Mouse (Mus musculus) midbrain, embryonic 15.5 days (tissue): ENCODE data around the gene Cox7a2. TPM values are rescaled to one million over a fixed set of nuclear protein-coding genes. Genes with fewer than 3 reads are reported as not detected.
A peak's percentile ranks its signal among the peaks of the same experiment; 100 is the strongest.

Source experiments
- ATAC-seq: fragments of 200-750 bp; cut with Nextera tagmentation; replicated peaks from 2 replicates; pipeline ENCODE4 v1.8.0; 2017; ENCODE audit warnings: moderate TSS enrichment
- H3K27ac ChIP-seq: fragments of 300-500 bp; sonication (generic); 2 replicates; pipeline ENCODE4 v1.5.1; 2015; ENCODE audit warnings: mild to moderate bottlenecking, inconsistent platforms
- H3K27me3 ChIP-seq: fragments of 300-500 bp; sonication (generic); replicated peaks from 2 replicates; pipeline ENCODE4 v1.6.1; 2015; ENCODE audit warnings: inconsistent platforms
- H3K36me3 ChIP-seq: fragments of 300-500 bp; sonication (generic); replicated peaks from 2 replicates; pipeline ENCODE4 v1.6.1; 2015; ENCODE audit warnings: inconsistent platforms
- H3K4me1 ChIP-seq: fragments of 300-500 bp; sonication (generic); 2 replicates; pipeline ENCODE4 v1.6.1; 2015; ENCODE audit warnings: inconsistent platforms
- H3K4me2 ChIP-seq: fragments of 300-500 bp; sonication (generic); 2 replicates; pipeline ENCODE4 v1.6.1; 2015; ENCODE audit warnings: inconsistent platforms, mild to moderate bottlenecking, moderate library complexity
- H3K4me3 ChIP-seq: fragments of 300-500 bp; sonication (generic); 2 replicates; pipeline ENCODE4 v1.5.1; 2015; ENCODE audit warnings: mild to moderate bottlenecking, inconsistent platforms
- H3K9ac ChIP-seq: fragments of 300-500 bp; sonication (generic); 2 replicates; pipeline ENCODE4 v1.6.1; 2015; ENCODE audit warnings: mild to moderate bottlenecking, inconsistent platforms
- H3K9me3 ChIP-seq: fragments of 300-500 bp; sonication (generic); 2 replicates; pipeline ENCODE4 v1.6.1; 2016; ENCODE audit warnings: inconsistent platforms
- WGBS: fragments of 180-500 bp; shearing (Covaris S2); methylation state at CpG from one replicate; pipeline ENCODE4 v1.1.7; 2015; ENCODE audit warnings: mixed read lengths; 5-methylcytosine and 5-hydroxymethylcytosine counted together
- polyA plus RNA-seq: library from polyadenylated mRNA; unstranded; fragments of >200 nt; fragmentation: Nextera tagmentation; extraction: Ambion mirVana; gene quantifications from 2 replicates; pipeline ENCODE4 v1.2.1, GENCODE M21; 2015

The Cox7a2 gene
- 735 and 766 TPM in 2 replicates for polyA plus RNA-seq

DNA sequence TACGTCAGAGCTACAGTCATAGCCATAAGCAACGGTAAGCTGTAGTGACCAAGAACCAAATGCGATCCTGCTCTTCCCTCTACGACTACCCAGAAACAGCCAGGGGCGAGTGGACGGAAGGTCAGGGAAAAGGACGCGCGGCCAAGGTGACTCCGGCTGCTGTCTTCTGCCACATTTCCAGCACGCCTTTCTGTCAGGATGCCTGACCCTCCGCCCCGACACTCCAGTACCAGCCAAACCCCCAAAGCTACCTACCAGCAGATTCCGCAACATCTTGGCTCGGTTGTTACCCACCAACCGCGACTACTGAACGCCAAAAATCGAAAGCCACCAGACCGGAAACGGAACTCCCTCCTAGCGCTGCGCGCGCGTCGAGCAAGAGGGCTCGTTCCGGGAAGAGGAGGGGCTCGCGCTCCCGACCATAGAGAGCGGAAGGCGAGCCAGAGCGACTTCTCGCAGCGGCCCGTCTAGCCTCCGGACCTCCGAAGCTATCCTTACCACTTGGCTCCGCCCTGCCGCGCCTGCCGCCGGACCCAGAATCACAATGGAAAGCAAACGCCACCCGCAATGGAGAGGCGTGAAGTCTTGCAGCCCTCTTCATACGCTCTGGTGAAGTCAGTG is at the start of gene Cox7a2:
Gene Cox7a2 (minus strand): TSS at position 494 of the 621 bp plus-strand sequence.
- Histone ChIP-seq H3K4me3 (peak within 1 kb of the TSS; percentile 74), H3K4me1 (peaks cover 25% of the 10 kb centered on the region), H3K4me2 (peak within 1 kb of the TSS; percentile 65), H3K9ac (peak within 1 kb of the TSS; percentile 77), H3K36me3 (peaks cover 6% of the 10 kb centered on the region; the same call in 1 of the 2 replicates), H3K27me3 (no peaks in the 10 kb centered on the region), H3K27ac (peak within 1 kb of the TSS; percentile 81), H3K9me3 (no peaks in the 10 kb centered on the region)
- peak; percentile 100 for ATAC-seq
- WGBS, result under 1% methylated on average over 49 of the region's 49 CpGs

GRCm38 (mm10) chr9:79809411-79809810 is 49.7 kb upstream of the Cox7a2 start:
- H3K27me3 ChIP-seq, result no peaks in the 10 kb centered on the region
- no peak overlapping the region for H3K4me2 ChIP-seq
- no peak overlapping the region for H3K27ac ChIP-seq
- no peaks in the 10 kb centered on the region for H3K36me3 ChIP-seq
- H3K4me1 ChIP-seq, result no peaks in the 10 kb centered on the region
- H3K9me3 ChIP-seq, result no peaks in the 10 kb centered on the region
- H3K9ac ChIP-seq, result no peak overlapping the region
- H3K4me3 ChIP-seq, result no peak overlapping the region
- WGBS, result 72% methylated on average over 6 of the region's 6 CpGs
- ATAC-seq, result no peak

- WGBS, result 58% methylated on average over 4 of the region's 4 CpGs
- H3K9me3 ChIP-seq, result no peaks in the 10 kb centered on the region
- no peaks in the 10 kb centered on the region for H3K4me1 ChIP-seq
- no peak overlapping the region for H3K4me2 ChIP-seq
- no peak overlapping the region for H3K9ac ChIP-seq
- H3K36me3 ChIP-seq, result no peaks in the 10 kb centered on the region
- H3K4me3 ChIP-seq, result no peak overlapping the region
- no peaks in the 10 kb centered on the region for H3K27me3 ChIP-seq
- ATAC-seq, result no peak
- no peak overlapping the region for H3K27ac ChIP-seq
These were observed 47.5 kb upstream of the Cox7a2 start for GRCm38 (mm10) chr9:79807178-79807577.

GRCm38 (mm10) chr9:79806317-79807075 is 46.8 kb upstream of the Cox7a2 start:
- ATAC-seq, result peak; percentile 50; the same call in 1 of the 2 replicates
- Histone ChIP-seq H3K4me2 (no peak overlapping the region), H3K4me3 (no peak overlapping the region), H3K27ac (no peak overlapping the region), H3K4me1 (no peaks in the 10 kb centered on the region), H3K27me3 (no peaks in the 10 kb centered on the region), H3K9ac (no peak overlapping the region), H3K36me3 (no peaks in the 10 kb centered on the region), H3K9me3 (no peaks in the 10 kb centered on the region)
- 48% methylated on average over 12 of the region's 12 CpGs for WGBS

DNA sequence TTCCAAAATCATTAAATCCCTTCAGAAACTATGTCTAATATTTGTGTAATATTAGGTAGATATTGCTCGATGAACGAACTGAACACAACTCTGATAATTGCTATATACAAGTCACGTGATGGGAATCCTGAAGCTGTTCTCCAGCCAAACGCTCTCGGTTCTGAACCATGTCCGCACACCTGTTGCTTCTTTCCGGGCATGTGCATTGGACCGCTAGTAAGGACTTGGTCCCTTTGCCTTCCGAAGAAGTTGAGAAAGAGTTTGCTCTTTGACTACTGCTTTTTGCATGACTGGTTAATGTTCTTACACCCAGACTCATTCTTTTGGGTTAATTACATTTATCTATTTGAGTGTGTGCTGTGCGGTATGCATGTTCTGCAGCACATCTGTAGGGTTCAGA is 45.7 kb upstream of the Cox7a2 start:
- no peak overlapping the region for H3K27ac ChIP-seq
- H3K36me3 ChIP-seq, result no peaks in the 10 kb centered on the region
- H3K9me3 ChIP-seq, result no peaks in the 10 kb centered on the region
- WGBS, result 84% methylated on average over 10 of the region's 10 CpGs
- H3K9ac ChIP-seq, result no peak overlapping the region
- no peak overlapping the region for H3K4me2 ChIP-seq
- no peaks in the 10 kb centered on the region for H3K27me3 ChIP-seq
- H3K4me1 ChIP-seq, result no peaks in the 10 kb centered on the region
- no peak for ATAC-seq
- H3K4me3 ChIP-seq, result no peak overlapping the region

- Histone ChIP-seq H3K4me2 (no peak overlapping the region), H3K9ac (no peak overlapping the region), H3K27ac (no peak overlapping the region), H3K27me3 (no peaks in the 10 kb centered on the region), H3K36me3 (no peaks in the 10 kb centered on the region), H3K9me3 (no peaks in the 10 kb centered on the region), H3K4me3 (no peak overlapping the region), H3K4me1 (peaks cover 9% of the 10 kb centered on the region)
- ATAC-seq, result no peak
- 63% methylated on average over 7 of the region's 7 CpGs for WGBS
These were observed 36.9 kb upstream of the Cox7a2 start for GRCm38 (mm10) chr9:79796461-79797135.

DNA sequence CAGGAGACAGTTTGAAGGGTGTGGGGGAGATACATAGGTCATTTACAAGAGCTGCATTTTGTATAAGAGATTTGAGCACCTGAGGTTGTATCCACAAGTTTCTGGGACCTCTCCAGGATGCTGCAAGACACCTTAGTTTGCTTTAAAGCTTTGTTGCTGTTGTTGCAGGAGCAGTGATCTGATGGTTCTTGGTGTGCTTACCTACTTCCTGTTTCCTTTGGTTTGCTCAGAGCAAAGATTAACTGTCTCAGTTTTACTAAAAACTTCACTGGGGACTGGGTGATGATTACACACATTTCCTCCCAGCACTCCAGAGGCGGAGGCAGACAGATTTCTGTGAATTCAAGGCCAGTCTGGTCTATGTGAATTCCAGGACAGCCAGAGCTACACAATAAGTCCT is 35.4 kb upstream of the Cox7a2 start:
- ATAC-seq, result no peak
- H3K4me3 ChIP-seq, result no peak overlapping the region
- 98% methylated on average over 1 of the region's 1 CpGs for WGBS

DNA sequence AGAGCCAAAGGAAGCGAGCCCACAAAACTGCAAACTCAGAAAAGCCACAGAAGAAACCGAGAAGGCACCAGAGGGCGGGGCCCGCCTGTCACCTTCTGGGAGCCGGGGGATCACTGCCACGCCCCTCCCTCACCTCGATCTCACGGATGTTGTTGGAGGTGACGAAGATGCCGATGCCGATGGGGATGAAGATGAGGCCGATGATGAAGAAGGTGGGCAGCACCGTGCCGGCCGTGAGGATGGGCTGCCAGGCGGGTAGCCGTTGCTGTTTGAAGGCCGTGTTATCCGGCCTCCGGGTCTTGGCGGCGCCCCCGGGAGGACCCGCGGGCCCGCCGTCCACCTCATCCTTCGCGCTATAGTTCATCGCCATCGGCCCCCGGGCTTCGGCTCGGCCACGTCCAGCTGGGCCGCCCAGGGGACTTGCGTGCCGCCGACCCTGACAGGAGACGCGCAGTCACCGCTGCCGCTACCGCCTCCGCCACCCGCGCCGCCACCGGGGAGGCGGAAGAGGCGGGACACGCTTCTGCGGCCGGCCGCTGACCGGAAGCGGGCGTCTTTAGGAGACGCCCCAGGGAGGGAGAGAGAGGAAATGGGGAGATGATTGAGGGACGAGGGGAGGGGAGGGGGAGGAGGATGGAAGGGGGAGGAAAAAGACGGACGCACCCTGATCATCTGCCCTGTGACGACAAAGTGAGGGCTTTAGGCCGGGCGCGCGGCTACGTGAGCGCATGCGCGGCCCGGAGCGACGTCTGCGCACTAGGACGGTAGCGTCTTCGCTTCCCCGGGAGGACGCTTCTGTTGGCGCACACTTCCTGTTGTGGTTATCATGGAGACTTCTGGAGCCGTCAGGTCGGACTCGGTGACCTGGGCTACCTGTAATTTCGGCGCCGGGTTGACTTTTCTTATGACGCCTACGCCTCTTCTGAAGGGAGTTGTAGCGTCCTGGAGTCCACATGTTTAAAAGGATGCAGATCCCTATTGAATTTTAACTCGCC is 33.5 kb upstream of the Cox7a2 start, which contains the start of gene Tmem30a:
Gene Tmem30a (minus strand): TSS at position 667 of the 995 bp plus-strand sequence.
- H3K4me3 ChIP-seq, result peak within 1 kb of the TSS; percentile 91
- peaks cover 27% of the 10 kb centered on the region for H3K4me1 ChIP-seq
- no peaks in the 10 kb centered on the region for H3K36me3 ChIP-seq
- H3K9me3 ChIP-seq, result no peaks in the 10 kb centered on the region
- under 1% methylated on average over 91 of the region's 91 CpGs for WGBS
- peak within 1 kb of the TSS; percentile 91 for H3K27ac ChIP-seq
- H3K4me2 ChIP-seq, result peak within 1 kb of the TSS; percentile 54
- H3K27me3 ChIP-seq, result no peaks in the 10 kb centered on the region
- H3K9ac ChIP-seq, result peak within 1 kb of the TSS; percentile 90
- ATAC-seq, result peak; percentile 99

More for the DNA sequence above, 35.4 kb upstream of the Cox7a2 start:
- H3K27ac ChIP-seq, result no peak overlapping the region
- no peaks in the 10 kb centered on the region for H3K27me3 ChIP-seq
- H3K9ac ChIP-seq, result no peak overlapping the region
- H3K4me1 ChIP-seq, result peaks cover 21% of the 10 kb centered on the region
- no peak overlapping the region for H3K4me2 ChIP-seq
- H3K9me3 ChIP-seq, result no peaks in the 10 kb centered on the region
- H3K36me3 ChIP-seq, result no peaks in the 10 kb centered on the region

DNA sequence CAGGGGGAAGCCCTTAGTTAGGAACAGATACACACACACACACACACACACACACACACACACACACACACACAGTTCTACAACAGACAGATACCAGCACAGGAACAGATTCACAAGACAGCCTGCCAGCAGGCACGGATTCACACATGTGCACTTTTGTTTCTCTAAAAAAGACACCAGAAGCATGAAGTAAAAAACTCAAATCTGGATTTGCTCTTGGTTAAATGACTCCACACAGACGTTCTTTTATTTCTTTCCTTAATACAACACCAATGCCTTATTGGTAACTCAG is 26.1 kb upstream of the Cox7a2 start:
- no peak for ATAC-seq
- Histone ChIP-seq H3K4me1 (peaks cover 19% of the 10 kb centered on the region), H3K36me3 (no peaks in the 10 kb centered on the region), H3K27me3 (no peaks in the 10 kb centered on the region), H3K9ac (no peak overlapping the region), H3K27ac (no peak overlapping the region), H3K4me3 (no peak overlapping the region), H3K9me3 (no peaks in the 10 kb centered on the region), H3K4me2 (no peak overlapping the region)
- WGBS, result 77% methylated on average over 2 of the region's 2 CpGs

GRCm38 (mm10) chr9:79784934-79785793 is 25.5 kb upstream of the Cox7a2 start:
- Histone ChIP-seq H3K9me3 (no peaks in the 10 kb centered on the region), H3K27me3 (no peaks in the 10 kb centered on the region), H3K36me3 (no peaks in the 10 kb centered on the region), H3K4me2 (no peak overlapping the region), H3K27ac (no peak overlapping the region), H3K4me1 (peaks cover 15% of the 10 kb centered on the region), H3K9ac (no peak overlapping the region), H3K4me3 (no peak overlapping the region)
- WGBS, result 90% methylated on average over 2 of the region's 2 CpGs
- ATAC-seq, result no peak

DNA sequence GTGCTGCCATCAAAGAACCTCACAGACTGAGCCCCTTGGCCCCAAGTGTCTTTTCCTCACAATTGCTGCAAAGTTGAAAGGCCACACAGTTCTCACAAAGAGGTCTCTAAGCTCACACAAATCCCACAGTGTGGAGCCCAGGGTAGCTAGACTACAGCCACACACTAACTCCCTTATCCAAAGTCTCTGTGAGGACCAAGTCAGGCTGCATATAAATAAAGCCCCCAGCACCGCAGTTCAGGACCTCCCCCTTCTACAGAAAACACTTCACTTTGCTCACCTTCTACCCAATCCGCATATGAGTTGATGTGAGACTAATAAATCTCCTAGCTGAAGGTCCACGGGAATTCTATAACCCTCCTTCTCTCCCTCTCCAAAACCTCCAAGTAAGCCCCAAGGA is 24.8 kb upstream of the Cox7a2 start:
- no peaks in the 10 kb centered on the region for H3K27me3 ChIP-seq
- WGBS, result 65% methylated on average over 3 of the region's 3 CpGs
- H3K9me3 ChIP-seq, result no peaks in the 10 kb centered on the region
- H3K36me3 ChIP-seq, result no peaks in the 10 kb centered on the region
- H3K27ac ChIP-seq, result no peak overlapping the region
- H3K4me1 ChIP-seq, result peaks cover 12% of the 10 kb centered on the region
- H3K9ac ChIP-seq, result no peak overlapping the region
- H3K4me3 ChIP-seq, result no peak overlapping the region
- H3K4me2 ChIP-seq, result no peak overlapping the region
- no peak for ATAC-seq
